Mouse (Mus musculus) limb, embryonic 14.5 days (tissue): ENCODE data around the gene Gm44503. TPM values are rescaled to one million over a fixed set of nuclear protein-coding genes. Genes with fewer than 3 reads are reported as not detected.

ENCODE experiments used
- ATAC-seq: fragments of 200-750 bp; cut with Nextera tagmentation; 2 replicates; pipeline ENCODE4 v1.8.0; 2017; ENCODE audit warnings: low read depth, moderate number of reproducible peaks, moderate TSS enrichment; ENCODE audit not compliant: low FRiP score
- DNase-seq: peaks from one replicate; pipeline ENCODE4 v3.0.0-alpha.2; 2015; ENCODE audit warnings: low spot score
- H3K27ac ChIP-seq: fragments of 300-500 bp; sonication (generic); replicated peaks from 2 replicates; pipeline ENCODE4 v1.5.1; 2014; ENCODE audit warnings: low read depth, mild to moderate bottlenecking, low read length, moderate library complexity, mixed read lengths
- H3K27me3 ChIP-seq: fragments of 300-500 bp; sonication (generic); 2 replicates; pipeline ENCODE4 v1.6.1; 2014; ENCODE audit warnings: low read length, mixed read lengths; ENCODE audit not compliant: control insufficient read depth, insufficient read depth
- H3K36me3 ChIP-seq: fragments of 300-500 bp; sonication (generic); 2 replicates; pipeline ENCODE4 v1.6.1; 2014; ENCODE audit warnings: mild to moderate bottlenecking, low read length, moderate library complexity, mixed read lengths; ENCODE audit not compliant: control insufficient read depth, insufficient read depth
- H3K4me1 ChIP-seq: fragments of 300-500 bp; sonication (generic); 2 replicates; pipeline ENCODE4 v1.6.1; 2014; ENCODE audit warnings: antibody characterized with exemption, low read length, mixed read lengths; ENCODE audit not compliant: control insufficient read depth, insufficient read depth
- H3K4me2 ChIP-seq: fragments of 300-500 bp; sonication (generic); replicated peaks from 2 replicates; pipeline ENCODE4 v1.6.1; 2014; ENCODE audit warnings: low read depth, mild to moderate bottlenecking, low read length, moderate library complexity; ENCODE audit not compliant: severe bottlenecking
- H3K4me3 ChIP-seq: fragments of 300-500 bp; sonication (generic); replicated peaks from 2 replicates; pipeline ENCODE4 v1.5.1; 2014; ENCODE audit warnings: low read length
- H3K9ac ChIP-seq: fragments of 300-500 bp; sonication (generic); 2 replicates; pipeline ENCODE4 v1.6.1; 2014; ENCODE audit warnings: mild to moderate bottlenecking, low read depth, low read length, moderate library complexity; ENCODE audit not compliant: severe bottlenecking
- H3K9me3 ChIP-seq: fragments of 300-500 bp; sonication (generic); 2 replicates; pipeline ENCODE4 v1.6.1; 2016; ENCODE audit warnings: low read length; ENCODE audit not compliant: control insufficient read depth
- POLR2A ChIP-seq: fragments of 200-500 bp; IDR thresholded peaks from 2 replicates; pipeline ENCODE4 v1.8.0; 2012; ENCODE audit warnings: inconsistent platforms, mild to moderate bottlenecking, moderate library complexity, borderline replicate concordance; ENCODE audit not compliant: insufficient read depth, insufficient read length; ENCODE audit errors: extremely low read depth
- WGBS: fragments of 180-500 bp; shearing (Covaris S2); extraction: QIAGEN DNeasy Blood & Tissue Kit; methylation state at CpG from one replicate; pipeline ENCODE4 v1.1.7; 2014; 5-methylcytosine and 5-hydroxymethylcytosine counted together
- polyA plus RNA-seq, 2 experiments: library from polyadenylated mRNA; depleted of rRNA in 1 of 2; stranded (reverse) in 1 of 2; unstranded in 1 of 2; fragments of >200 nt; fragmentation: Nextera tagmentation in 1 of 2; extraction: Ambion mirVana in 1 of 2; gene quantifications; 2 replicates each; pipeline versions ENCODE4 v1.2.1 to v1.2.3; 2012 to 2014

Gm44503 gene
- polyA plus RNA-seq, 2 experiments: not detected

DNA sequence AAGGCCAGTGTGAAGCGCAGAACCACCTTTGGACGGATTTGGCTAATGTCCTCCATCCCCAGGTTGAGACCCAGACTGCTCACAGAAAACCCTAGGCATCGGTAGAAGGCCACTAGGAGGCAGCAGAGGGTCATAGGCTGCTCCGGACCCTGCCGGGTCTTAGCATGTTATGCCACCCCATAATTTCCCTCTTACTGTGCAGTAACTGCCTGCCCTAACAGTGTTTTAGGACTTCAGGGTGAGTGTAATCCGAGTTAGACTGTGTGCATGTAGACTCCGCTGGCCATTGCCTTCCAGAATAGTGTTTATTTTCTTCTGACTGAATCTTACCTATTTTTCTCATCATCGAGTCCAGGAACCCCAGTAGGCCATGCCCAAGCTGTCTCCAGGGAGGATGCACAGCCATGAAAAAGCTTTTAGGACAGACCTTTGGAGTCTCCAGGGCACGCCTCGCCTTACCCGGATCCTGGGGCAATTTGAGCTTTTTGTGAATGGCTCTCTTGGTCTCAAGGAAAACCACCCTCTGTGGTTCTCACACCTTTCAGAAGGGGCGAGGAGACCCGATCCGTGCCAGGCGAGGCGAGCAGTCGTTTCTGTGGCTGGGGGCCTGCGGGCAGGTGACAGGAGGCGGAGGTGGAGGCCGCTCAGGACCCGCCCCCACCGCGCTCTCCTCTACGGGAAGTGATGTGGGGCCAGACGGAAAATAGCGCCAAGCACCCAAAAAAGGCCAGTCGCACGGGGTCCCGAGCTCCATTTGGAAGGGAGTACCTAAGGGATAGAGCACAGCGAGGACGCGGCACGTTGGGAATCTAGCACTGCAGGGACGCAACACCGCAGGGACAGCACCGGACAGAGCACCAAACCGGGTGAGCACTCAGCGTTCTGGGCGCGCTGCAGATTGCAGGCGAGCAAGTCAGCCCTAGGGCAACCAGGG, 85.8 kb downstream of the Gm44503 start, which contains the start of gene Rab27a:
TSS of gene Rab27a (plus strand) at position 709 of the 934 bp plus-strand sequence.
- no peak within 1 kb of the TSS for H3K27ac ChIP-seq

GRCm38 (mm10) chr9:73045204-73045603, 86.6 kb downstream of the Gm44503 start:
- H3K36me3 ChIP-seq: no peaks in the 10 kb centered on the region
- no peak for TF ChIP-seq POLR2A
- peak overlapping the region; percentile 93 for H3K4me2 ChIP-seq
- H3K9ac ChIP-seq: peak overlapping the region; percentile 70
- WGBS: 4% methylated on average over 7 of the region's 7 CpGs
- no peaks in the 10 kb centered on the region for H3K9me3 ChIP-seq
- no peaks in the 10 kb centered on the region for H3K27me3 ChIP-seq
- no peak overlapping the region for H3K27ac ChIP-seq
- H3K4me1 ChIP-seq: peaks cover 15% of the 10 kb centered on the region
- ATAC-seq: no peak
- H3K4me3 ChIP-seq: peak overlapping the region; percentile 48
- no peak for DNase-seq

More for the DNA sequence above, 85.8 kb downstream of the Gm44503 start, which contains the start of gene Rab27a:
- Histone ChIP-seq H3K36me3 (no peaks in the 10 kb centered on the region), H3K9ac (peak within 1 kb of the TSS; percentile 70), H3K4me1 (peaks cover 12% of the 10 kb centered on the region), H3K4me3 (peak within 1 kb of the TSS; percentile 48), H3K9me3 (no peaks in the 10 kb centered on the region), H3K4me2 (peak within 1 kb of the TSS; percentile 93), H3K27me3 (no peaks in the 10 kb centered on the region)
- DNase-seq (peak; percentile 94), ATAC-seq (peak; percentile 44)
- WGBS: 2% methylated on average over 41 of the region's 41 CpGs
- no peak for TF ChIP-seq POLR2A

DNA sequence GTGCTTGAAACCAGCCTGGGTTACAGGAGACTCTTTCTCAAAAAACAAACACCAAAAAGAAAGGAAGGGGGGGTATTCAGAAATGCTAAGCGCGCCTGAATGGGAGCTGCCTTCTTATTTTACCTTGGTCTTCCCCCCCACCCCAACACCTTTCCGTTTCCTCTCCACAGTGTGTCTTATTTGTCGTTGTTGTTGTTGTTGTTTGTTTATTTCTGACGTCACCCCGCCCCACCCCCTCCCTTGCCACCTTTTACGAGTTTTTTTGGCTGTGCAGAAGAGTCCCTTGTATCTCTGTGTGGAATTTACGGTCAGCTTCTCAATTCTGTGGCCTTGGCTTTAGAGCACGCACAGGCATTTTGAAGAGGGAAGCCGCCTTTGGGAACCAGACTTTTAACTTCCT, 87.1 kb downstream of the Gm44503 start:
- 65% methylated on average over 10 of the region's 10 CpGs for whole genome bisulfite sequencing
- DNase-seq (no peak), ATAC-seq (no peak)
- Histone ChIP-seq H3K36me3 (no peaks in the 10 kb centered on the region), H3K27me3 (no peaks in the 10 kb centered on the region), H3K27ac (no peak overlapping the region), H3K4me1 (peaks cover 14% of the 10 kb centered on the region), H3K9me3 (no peaks in the 10 kb centered on the region), H3K4me2 (peak overlapping the region; percentile 93), H3K9ac (peak overlapping the region; percentile 70; the same call in 1 of the 2 replicates), H3K4me3 (no peak overlapping the region)
- TF ChIP-seq POLR2A: no peak

- Histone ChIP-seq H3K27me3 (no peaks in the 10 kb centered on the region), H3K4me3 (no peak overlapping the region), H3K9me3 (no peaks in the 10 kb centered on the region), H3K9ac (no peak overlapping the region), H3K4me2 (no peak overlapping the region), H3K27ac (no peak overlapping the region), H3K4me1 (peaks cover 16% of the 10 kb centered on the region), H3K36me3 (no peaks in the 10 kb centered on the region)
- TF ChIP-seq POLR2A: no peak
- ATAC-seq (no peak), DNase-seq (no peak)
- WGBS: 84% methylated on average over 2 of the region's 2 CpGs
Observed at GRCm38 (mm10) chr9:73047906-73048305, 89.3 kb downstream of the Gm44503 start.

- no peak for ATAC-seq
- Histone ChIP-seq H3K27me3 (no peaks in the 10 kb centered on the region), H3K27ac (no peak overlapping the region), H3K9ac (no peak overlapping the region), H3K4me2 (no peak overlapping the region), H3K4me3 (no peak overlapping the region), H3K4me1 (peaks cover 16% of the 10 kb centered on the region), H3K36me3 (no peaks in the 10 kb centered on the region), H3K9me3 (no peaks in the 10 kb centered on the region)
- TF ChIP-seq POLR2A: no peak
- 20% methylated on average over 4 of the region's 4 CpGs for WGBS
- no peak for DNase-seq
Observed at GRCm38 (mm10) chr9:73048927-73049326, 90.3 kb downstream of the Gm44503 start.
